Mouse (Mus musculus): ENCODE data around the gene Zfand3. TPM values are rescaled to one million over a fixed set of nuclear protein-coding genes. Genes with fewer than 3 reads are reported as not detected.

Gene Zfand3
- polyA plus RNA-seq, 1 experiment from 2014 or later, result 47.2 TPM

DNA sequence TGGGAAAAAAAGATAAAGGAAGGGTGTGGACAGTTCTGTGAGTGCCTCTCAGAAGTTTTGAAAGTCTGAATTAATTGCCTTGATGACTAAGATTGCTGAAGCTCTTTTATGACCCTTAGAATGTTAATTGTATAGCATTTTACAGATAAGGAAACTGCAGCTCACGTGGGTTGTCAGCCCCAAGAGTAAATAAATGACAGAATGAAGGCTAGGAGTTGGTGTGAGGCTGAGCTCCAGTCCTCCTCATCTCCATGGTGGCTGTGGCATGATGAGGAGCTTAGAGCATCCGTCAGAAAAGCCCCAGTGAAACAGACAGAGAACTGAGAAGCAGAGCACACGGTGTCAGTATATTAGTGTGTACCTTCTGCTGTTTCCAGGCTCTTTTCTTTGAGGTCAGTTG is 59.3 kb downstream of the Zfand3 start:
- H3K4me1 ChIP-seq (ENCODE audit: control insufficient read depth, insufficient read depth, low read length), result peaks cover 15% of the 10 kb centered on the region; the same call in 1 of the 2 replicates
- no peak for ATAC-seq (ENCODE audit: insufficient number of reproducible peaks, insufficient read depth, low FRiP score, low read depth)
- no peak overlapping the region for H3K4me2 ChIP-seq (replicated peaks; ENCODE audit: low read depth, low read length)
- no peaks in the 10 kb centered on the region for H3K27me3 ChIP-seq (ENCODE audit: control insufficient read depth, insufficient read depth, low read length)
- H3K27ac ChIP-seq (ENCODE audit: low read length), result no peak overlapping the region
- no peak overlapping the region for H3K4me3 ChIP-seq (ENCODE audit: low read depth, low read length)
- no peaks in the 10 kb centered on the region for H3K36me3 ChIP-seq (ENCODE audit: control insufficient read depth, insufficient read depth, low read length)
- 36% methylated on average over 3 of the region's 3 CpGs for WGBS
- no peaks in the 10 kb centered on the region for H3K9me3 ChIP-seq (ENCODE audit: control insufficient read depth, low read depth, low read length)
- no peak overlapping the region for H3K9ac ChIP-seq (replicated peaks; ENCODE audit: low read depth, low read length)

DNA sequence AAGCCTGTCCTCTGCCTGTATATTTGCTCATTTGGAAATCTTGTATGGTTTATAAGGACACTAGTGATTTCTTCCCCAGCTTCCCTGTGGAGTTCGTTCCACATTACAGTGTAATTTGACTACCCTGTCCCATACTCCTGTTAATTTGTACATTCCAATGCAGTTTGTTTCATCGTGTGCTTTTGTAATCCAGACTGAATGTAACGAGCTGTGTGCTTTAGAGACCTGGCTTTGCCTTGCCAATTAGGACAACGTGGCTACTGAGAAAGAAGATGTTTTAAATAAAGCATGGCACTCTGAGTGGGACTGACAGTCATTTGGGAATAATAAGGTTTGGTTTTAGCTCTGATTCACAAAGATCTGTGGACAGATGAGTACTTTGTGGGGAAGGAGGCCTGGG is 60.2 kb downstream of the Zfand3 start:
- H3K4me2 ChIP-seq (replicated peaks; ENCODE audit: low read depth, low read length), result no peak overlapping the region
- H3K9ac ChIP-seq (replicated peaks; ENCODE audit: low read depth, low read length), result no peak overlapping the region
- no peak overlapping the region for H3K4me3 ChIP-seq (ENCODE audit: low read depth, low read length)
- H3K4me1 ChIP-seq (ENCODE audit: control insufficient read depth, insufficient read depth, low read length), result peaks cover 12% of the 10 kb centered on the region; the same call in 1 of the 2 replicates
- ATAC-seq (ENCODE audit: insufficient number of reproducible peaks, insufficient read depth, low FRiP score, low read depth), result no peak
- WGBS, result 64% methylated on average over 4 of the region's 4 CpGs
- no peaks in the 10 kb centered on the region for H3K9me3 ChIP-seq (ENCODE audit: control insufficient read depth, low read depth, low read length)
- no peak overlapping the region for H3K27ac ChIP-seq (ENCODE audit: low read length)
- no peaks in the 10 kb centered on the region for H3K27me3 ChIP-seq (ENCODE audit: control insufficient read depth, insufficient read depth, low read length)
- no peaks in the 10 kb centered on the region for H3K36me3 ChIP-seq (ENCODE audit: control insufficient read depth, insufficient read depth, low read length)

GRCm38 (mm10) chr17:30069776-30070175 is 65.2 kb downstream of the Zfand3 start:
- Histone ChIP-seq H3K9ac (replicated peaks; ENCODE audit: low read depth, low read length) (no peak overlapping the region), H3K27ac (ENCODE audit: low read length) (no peak overlapping the region), H3K27me3 (ENCODE audit: control insufficient read depth, insufficient read depth, low read length) (no peaks in the 10 kb centered on the region), H3K4me3 (ENCODE audit: low read depth, low read length) (no peak overlapping the region), H3K36me3 (ENCODE audit: control insufficient read depth, insufficient read depth, low read length) (peaks cover 10% of the 10 kb centered on the region), H3K4me1 (ENCODE audit: control insufficient read depth, insufficient read depth, low read length) (peaks cover 7% of the 10 kb centered on the region), H3K9me3 (ENCODE audit: control insufficient read depth, low read depth, low read length) (no peaks in the 10 kb centered on the region), H3K4me2 (replicated peaks; ENCODE audit: low read depth, low read length) (no peak overlapping the region)
- no peak for ATAC-seq (ENCODE audit: insufficient number of reproducible peaks, insufficient read depth, low FRiP score, low read depth)
- 85% methylated on average over 3 of the region's 3 CpGs for WGBS

DNA sequence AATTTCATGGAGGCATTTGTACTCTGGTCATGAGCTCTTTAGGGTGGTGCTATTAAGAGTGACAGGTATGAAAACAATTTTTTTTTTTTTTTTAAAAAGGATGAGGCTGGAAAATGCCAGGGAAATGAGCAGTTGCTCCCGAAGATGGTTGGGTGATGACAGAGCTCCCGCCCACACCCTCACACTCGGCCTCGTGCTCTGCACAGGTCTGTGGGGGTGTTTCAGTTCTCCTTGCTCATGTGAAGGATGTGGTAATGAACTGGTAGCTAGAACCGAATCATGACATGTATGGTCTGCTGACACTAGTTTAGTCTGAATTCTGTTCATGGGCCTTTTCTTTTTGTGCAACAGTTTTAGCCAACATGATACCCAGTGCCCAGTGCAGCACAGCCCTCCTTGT is 66.1 kb downstream of the Zfand3 start:
- Histone ChIP-seq H3K9ac (replicated peaks; ENCODE audit: low read depth, low read length) (no peak overlapping the region), H3K9me3 (ENCODE audit: control insufficient read depth, low read depth, low read length) (no peaks in the 10 kb centered on the region), H3K27ac (ENCODE audit: low read length) (no peak overlapping the region), H3K4me2 (replicated peaks; ENCODE audit: low read depth, low read length) (no peak overlapping the region), H3K36me3 (ENCODE audit: control insufficient read depth, insufficient read depth, low read length) (peaks cover 10% of the 10 kb centered on the region), H3K4me3 (ENCODE audit: low read depth, low read length) (no peak overlapping the region), H3K27me3 (ENCODE audit: control insufficient read depth, insufficient read depth, low read length) (no peaks in the 10 kb centered on the region), H3K4me1 (ENCODE audit: control insufficient read depth, insufficient read depth, low read length) (peaks cover 10% of the 10 kb centered on the region)
- 79% methylated on average over 5 of the region's 5 CpGs for WGBS
- ATAC-seq (ENCODE audit: insufficient number of reproducible peaks, insufficient read depth, low FRiP score, low read depth), result no peak

DNA sequence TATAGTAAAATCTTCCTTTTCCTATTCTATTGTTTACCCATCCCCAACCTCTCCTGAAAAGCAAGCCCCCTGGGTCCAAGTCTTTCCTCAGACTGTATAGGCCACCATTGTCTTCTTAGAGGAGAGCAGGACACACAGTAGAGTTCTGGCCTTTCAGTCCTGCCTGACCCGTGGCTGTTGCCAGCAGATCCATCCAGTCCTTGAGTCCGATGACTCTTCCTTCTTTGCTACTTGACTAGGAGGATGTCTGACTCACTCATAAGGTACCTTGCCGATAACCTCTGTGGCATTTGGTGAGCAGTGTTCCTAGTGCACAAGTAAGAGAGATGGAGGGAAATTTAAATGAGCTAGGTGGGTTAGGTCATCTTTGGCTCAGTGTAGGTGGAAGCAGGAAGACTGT is 68.1 kb downstream of the Zfand3 start:
- H3K9me3 ChIP-seq (ENCODE audit: control insufficient read depth, low read depth, low read length), result no peaks in the 10 kb centered on the region
- H3K27ac ChIP-seq (ENCODE audit: low read length), result no peak overlapping the region
- H3K4me3 ChIP-seq (ENCODE audit: low read depth, low read length), result no peak overlapping the region
- no peak overlapping the region for H3K4me2 ChIP-seq (replicated peaks; ENCODE audit: low read depth, low read length)
- H3K36me3 ChIP-seq (ENCODE audit: control insufficient read depth, insufficient read depth, low read length), result peaks cover 10% of the 10 kb centered on the region
- no peak overlapping the region for H3K9ac ChIP-seq (replicated peaks; ENCODE audit: low read depth, low read length)
- ATAC-seq (ENCODE audit: insufficient number of reproducible peaks, insufficient read depth, low FRiP score, low read depth), result no peak
- peaks cover 10% of the 10 kb centered on the region for H3K4me1 ChIP-seq (ENCODE audit: control insufficient read depth, insufficient read depth, low read length)
- H3K27me3 ChIP-seq (ENCODE audit: control insufficient read depth, insufficient read depth, low read length), result no peaks in the 10 kb centered on the region
- 90% methylated on average over 3 of the region's 3 CpGs for WGBS

GRCm38 (mm10) chr17:30075896-30076295 is 71.4 kb downstream of the Zfand3 start:
- ATAC-seq (ENCODE audit: insufficient number of reproducible peaks, insufficient read depth, low FRiP score, low read depth), result no peak

DNA sequence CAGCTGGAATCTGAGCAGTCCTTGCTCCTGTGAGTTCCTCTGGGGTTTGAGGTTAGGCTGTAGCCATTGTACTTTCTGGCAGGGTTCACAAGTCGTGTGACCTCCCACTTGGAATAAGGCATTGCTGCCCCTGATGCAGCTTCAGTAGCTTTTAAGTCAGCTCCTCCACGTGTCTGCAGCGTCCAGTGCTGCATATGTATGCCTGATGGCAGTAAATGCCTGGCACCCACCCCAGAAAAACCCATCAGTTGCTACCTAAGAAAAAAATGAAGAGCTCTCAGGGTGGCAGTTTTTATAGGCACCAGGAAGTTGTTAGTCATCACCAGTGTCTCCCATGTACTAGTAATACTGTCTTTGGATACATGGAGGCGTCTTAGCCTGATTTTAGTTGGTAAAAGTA is 79.5 kb downstream of the Zfand3 start:
- no peak overlapping the region for H3K4me3 ChIP-seq (ENCODE audit: low read depth, low read length)
- no peaks in the 10 kb centered on the region for H3K27me3 ChIP-seq (ENCODE audit: control insufficient read depth, insufficient read depth, low read length)
- no peaks in the 10 kb centered on the region; the same call in 1 of the 2 replicates for H3K36me3 ChIP-seq (ENCODE audit: control insufficient read depth, insufficient read depth, low read length)
- H3K9me3 ChIP-seq (ENCODE audit: control insufficient read depth, low read depth, low read length), result no peaks in the 10 kb centered on the region
- no peak overlapping the region for H3K27ac ChIP-seq (ENCODE audit: low read length)
- WGBS, result 63% methylated on average over 4 of the region's 4 CpGs
- ATAC-seq (ENCODE audit: insufficient number of reproducible peaks, insufficient read depth, low FRiP score, low read depth), result no peak
- no peak overlapping the region for H3K4me2 ChIP-seq (replicated peaks; ENCODE audit: low read depth, low read length)
- H3K4me1 ChIP-seq (ENCODE audit: control insufficient read depth, insufficient read depth, low read length), result 0 out of 2 replicates have a peak, but pooled peaks cover 3% of the 10 kb centered on the region
- H3K9ac ChIP-seq (replicated peaks; ENCODE audit: low read depth, low read length), result no peak overlapping the region

More at GRCm38 (mm10) chr17:30075896-30076295, 71.4 kb downstream of the Zfand3 start:
- WGBS, result 42% methylated on average over 5 of the region's 5 CpGs
- Histone ChIP-seq H3K9me3 (ENCODE audit: control insufficient read depth, low read depth, low read length) (no peaks in the 10 kb centered on the region), H3K4me3 (ENCODE audit: low read depth, low read length) (no peak overlapping the region), H3K36me3 (ENCODE audit: control insufficient read depth, insufficient read depth, low read length) (peaks cover 10% of the 10 kb centered on the region), H3K9ac (replicated peaks; ENCODE audit: low read depth, low read length) (no peak overlapping the region), H3K4me2 (replicated peaks; ENCODE audit: low read depth, low read length) (no peak overlapping the region), H3K4me1 (ENCODE audit: control insufficient read depth, insufficient read depth, low read length) (peaks cover 10% of the 10 kb centered on the region), H3K27me3 (ENCODE audit: control insufficient read depth, insufficient read depth, low read length) (no peaks in the 10 kb centered on the region), H3K27ac (ENCODE audit: low read length) (no peak overlapping the region)

DNA sequence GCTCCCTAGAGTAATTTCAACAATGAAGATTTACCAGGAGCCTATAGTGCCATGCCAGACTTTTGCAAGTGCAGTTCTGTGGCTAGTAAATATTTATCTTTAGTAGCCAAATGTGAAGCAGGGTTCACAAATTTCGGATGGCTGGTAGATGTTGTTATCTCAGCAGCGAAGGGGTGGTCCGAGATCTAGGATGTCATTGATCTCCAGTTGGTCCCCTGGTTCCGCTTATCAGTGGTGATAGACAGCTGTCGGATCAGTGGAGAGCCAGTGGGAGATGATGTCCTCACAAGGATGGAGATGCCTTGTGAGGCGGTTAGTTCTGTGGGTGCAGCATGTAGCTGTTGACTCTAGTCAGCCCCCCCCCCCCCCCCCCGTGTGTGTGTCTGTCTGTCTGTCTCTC is 82.2 kb downstream of the Zfand3 start:
- no peak for ATAC-seq (ENCODE audit: insufficient number of reproducible peaks, insufficient read depth, low FRiP score, low read depth)
- no peak overlapping the region for H3K27ac ChIP-seq (ENCODE audit: low read length)
- H3K36me3 ChIP-seq (ENCODE audit: control insufficient read depth, insufficient read depth, low read length), result no peaks in the 10 kb centered on the region; the same call in 1 of the 2 replicates
- H3K4me1 ChIP-seq (ENCODE audit: control insufficient read depth, insufficient read depth, low read length), result 0 out of 2 replicates have a peak, but pooled peaks cover 3% of the 10 kb centered on the region
- no peak overlapping the region for H3K4me2 ChIP-seq (replicated peaks; ENCODE audit: low read depth, low read length)
- H3K27me3 ChIP-seq (ENCODE audit: control insufficient read depth, insufficient read depth, low read length), result no peaks in the 10 kb centered on the region
- no peaks in the 10 kb centered on the region for H3K9me3 ChIP-seq (ENCODE audit: control insufficient read depth, low read depth, low read length)
- H3K4me3 ChIP-seq (ENCODE audit: low read depth, low read length), result no peak overlapping the region
- 83% methylated on average over 7 of the region's 7 CpGs for WGBS
- H3K9ac ChIP-seq (replicated peaks; ENCODE audit: low read depth, low read length), result no peak overlapping the region

GRCm38 (mm10) chr17:30088431-30088830 is 83.9 kb downstream of the Zfand3 start:
- WGBS, result 93% methylated on average over 3 of the region's 3 CpGs
- no peaks in the 10 kb centered on the region for H3K36me3 ChIP-seq (ENCODE audit: control insufficient read depth, insufficient read depth, low read length)
- 0 out of 2 replicates have a peak, but pooled peaks cover 3% of the 10 kb centered on the region for H3K4me1 ChIP-seq (ENCODE audit: control insufficient read depth, insufficient read depth, low read length)
- ATAC-seq (ENCODE audit: insufficient number of reproducible peaks, insufficient read depth, low FRiP score, low read depth), result no peak
- no peak overlapping the region for H3K4me3 ChIP-seq (ENCODE audit: low read depth, low read length)
- no peaks in the 10 kb centered on the region for H3K27me3 ChIP-seq (ENCODE audit: control insufficient read depth, insufficient read depth, low read length)
- no peak overlapping the region for H3K4me2 ChIP-seq (replicated peaks; ENCODE audit: low read depth, low read length)
- no peak overlapping the region for H3K27ac ChIP-seq (ENCODE audit: low read length)
- no peak overlapping the region for H3K9ac ChIP-seq (replicated peaks; ENCODE audit: low read depth, low read length)
- H3K9me3 ChIP-seq (ENCODE audit: control insufficient read depth, low read depth, low read length), result no peaks in the 10 kb centered on the region
